Mouse (Mus musculus): ENCODE results near the gene Myo10. TPM values are rescaled to one million over a fixed set of nuclear protein-coding genes. Genes with fewer than 3 reads are reported as not detected.
A peak's percentile ranks its signal among the peaks of the same experiment; 100 is the strongest.

Gene Myo10
- polyA plus RNA-seq, 1 experiment from 2014 or later: 20.0 TPM

- 67% methylated on average over 23 of the region's 23 CpGs for WGBS
- H3K9ac ChIP-seq (replicated peaks; ENCODE audit: low read depth, low read length): no peak overlapping the region
- no peak overlapping the region for H3K27ac ChIP-seq (ENCODE audit: low read depth, low read length)
- ATAC-seq (ENCODE audit: low read depth): no peak
- H3K4me2 ChIP-seq (ENCODE audit: low read depth, low read length): no peak overlapping the region
- H3K4me3 ChIP-seq (ENCODE audit: low read depth, low read length): no peak overlapping the region
- H3K4me1 ChIP-seq (ENCODE audit: control insufficient read depth, insufficient read depth, low read length): peaks cover 10% of the 10 kb centered on the region
- H3K27me3 ChIP-seq (ENCODE audit: control insufficient read depth, insufficient read depth, low read length): no peaks in the 10 kb centered on the region
- no peaks in the 10 kb centered on the region for H3K36me3 ChIP-seq (ENCODE audit: control insufficient read depth, insufficient read depth, low read length)
- no peaks in the 10 kb centered on the region for H3K9me3 ChIP-seq (ENCODE audit: control insufficient read depth, low read length)
These were observed 157.3 kb downstream of the Myo10 start for GRCm38 (mm10) chr15:25779522-25780191.

GRCm38 (mm10) chr15:25781053-25781452, 158.7 kb downstream of the Myo10 start:
- Histone ChIP-seq H3K27me3 (ENCODE audit: control insufficient read depth, insufficient read depth, low read length) (no peaks in the 10 kb centered on the region), H3K4me1 (ENCODE audit: control insufficient read depth, insufficient read depth, low read length) (peaks cover 4% of the 10 kb centered on the region), H3K4me2 (ENCODE audit: low read depth, low read length) (no peak overlapping the region), H3K27ac (ENCODE audit: low read depth, low read length) (no peak overlapping the region), H3K9ac (replicated peaks; ENCODE audit: low read depth, low read length) (no peak overlapping the region), H3K9me3 (ENCODE audit: control insufficient read depth, low read length) (no peaks in the 10 kb centered on the region), H3K4me3 (ENCODE audit: low read depth, low read length) (no peak overlapping the region), H3K36me3 (ENCODE audit: control insufficient read depth, insufficient read depth, low read length) (no peaks in the 10 kb centered on the region)
- 88% methylated on average over 33 of the region's 33 CpGs for WGBS
- no peak for ATAC-seq (ENCODE audit: low read depth)

GRCm38 (mm10) chr15:25785456-25786390, 163.4 kb downstream of the Myo10 start:
- Histone ChIP-seq H3K4me2 (ENCODE audit: low read depth, low read length) (no peak overlapping the region), H3K4me3 (ENCODE audit: low read depth, low read length) (no peak overlapping the region), H3K36me3 (ENCODE audit: control insufficient read depth, insufficient read depth, low read length) (no peaks in the 10 kb centered on the region), H3K9ac (replicated peaks; ENCODE audit: low read depth, low read length) (no peak overlapping the region), H3K4me1 (ENCODE audit: control insufficient read depth, insufficient read depth, low read length) (0 out of 2 replicates have a peak, but pooled peaks cover 3% of the 10 kb centered on the region), H3K9me3 (ENCODE audit: control insufficient read depth, low read length) (no peaks in the 10 kb centered on the region), H3K27me3 (ENCODE audit: control insufficient read depth, insufficient read depth, low read length) (no peaks in the 10 kb centered on the region), H3K27ac (ENCODE audit: low read depth, low read length) (no peak overlapping the region)
- ATAC-seq (ENCODE audit: low read depth): no peak
- WGBS: 90% methylated on average over 35 of the region's 35 CpGs

GRCm38 (mm10) chr15:25787406-25787805, 165.1 kb downstream of the Myo10 start:
- H3K9ac ChIP-seq (replicated peaks; ENCODE audit: low read depth, low read length): no peak overlapping the region
- 56% methylated on average over 9 of the region's 9 CpGs for WGBS

GRCm38 (mm10) chr15:25787965-25788364, 165.6 kb downstream of the Myo10 start:
- H3K4me2 ChIP-seq (ENCODE audit: low read depth, low read length): no peak overlapping the region
- ATAC-seq (ENCODE audit: low read depth): no peak
- H3K36me3 ChIP-seq (ENCODE audit: control insufficient read depth, insufficient read depth, low read length): no peaks in the 10 kb centered on the region
- no peak overlapping the region for H3K9ac ChIP-seq (replicated peaks; ENCODE audit: low read depth, low read length)
- 93% methylated on average over 8 of the region's 8 CpGs for WGBS
- H3K27me3 ChIP-seq (ENCODE audit: control insufficient read depth, insufficient read depth, low read length): no peaks in the 10 kb centered on the region
- H3K9me3 ChIP-seq (ENCODE audit: control insufficient read depth, low read length): no peaks in the 10 kb centered on the region
- H3K4me3 ChIP-seq (ENCODE audit: low read depth, low read length): no peak overlapping the region
- H3K27ac ChIP-seq (ENCODE audit: low read depth, low read length): no peak overlapping the region
- 0 out of 2 replicates have a peak, but pooled peaks cover 3% of the 10 kb centered on the region for H3K4me1 ChIP-seq (ENCODE audit: control insufficient read depth, insufficient read depth, low read length)

More at GRCm38 (mm10) chr15:25787406-25787805, 165.1 kb downstream of the Myo10 start:
- Histone ChIP-seq H3K36me3 (ENCODE audit: control insufficient read depth, insufficient read depth, low read length) (no peaks in the 10 kb centered on the region), H3K4me1 (ENCODE audit: control insufficient read depth, insufficient read depth, low read length) (0 out of 2 replicates have a peak, but pooled peaks cover 3% of the 10 kb centered on the region), H3K27ac (ENCODE audit: low read depth, low read length) (0 out of 2 replicates have a peak overlapping the region, but pooled peaks have one; percentile 18), H3K4me2 (ENCODE audit: low read depth, low read length) (no peak overlapping the region), H3K4me3 (ENCODE audit: low read depth, low read length) (no peak overlapping the region), H3K9me3 (ENCODE audit: control insufficient read depth, low read length) (no peaks in the 10 kb centered on the region), H3K27me3 (ENCODE audit: control insufficient read depth, insufficient read depth, low read length) (no peaks in the 10 kb centered on the region)
- no peak for ATAC-seq (ENCODE audit: low read depth)

GRCm38 (mm10) chr15:25788565-25788964, 166.2 kb downstream of the Myo10 start:
- H3K4me1 ChIP-seq (ENCODE audit: control insufficient read depth, insufficient read depth, low read length): 0 out of 2 replicates have a peak, but pooled peaks cover 3% of the 10 kb centered on the region

GRCm38 (mm10) chr15:25789241-25789640, 166.9 kb downstream of the Myo10 start:
- peaks cover 9% of the 10 kb centered on the region; the same call in 1 of the 2 replicates for H3K4me1 ChIP-seq (ENCODE audit: control insufficient read depth, insufficient read depth, low read length)
- no peak overlapping the region for H3K27ac ChIP-seq (ENCODE audit: low read depth, low read length)
- H3K4me3 ChIP-seq (ENCODE audit: low read depth, low read length): no peak overlapping the region
- no peaks in the 10 kb centered on the region for H3K9me3 ChIP-seq (ENCODE audit: control insufficient read depth, low read length)
- H3K4me2 ChIP-seq (ENCODE audit: low read depth, low read length): no peak overlapping the region
- no peaks in the 10 kb centered on the region for H3K27me3 ChIP-seq (ENCODE audit: control insufficient read depth, insufficient read depth, low read length)
- 85% methylated on average over 10 of the region's 10 CpGs for WGBS
- no peak for ATAC-seq (ENCODE audit: low read depth)
- no peaks in the 10 kb centered on the region for H3K36me3 ChIP-seq (ENCODE audit: control insufficient read depth, insufficient read depth, low read length)
- H3K9ac ChIP-seq (replicated peaks; ENCODE audit: low read depth, low read length): no peak overlapping the region

More at GRCm38 (mm10) chr15:25788565-25788964, 166.2 kb downstream of the Myo10 start:
- H3K36me3 ChIP-seq (ENCODE audit: control insufficient read depth, insufficient read depth, low read length): no peaks in the 10 kb centered on the region
- no peak overlapping the region for H3K9ac ChIP-seq (replicated peaks; ENCODE audit: low read depth, low read length)
- no peak overlapping the region for H3K27ac ChIP-seq (ENCODE audit: low read depth, low read length)
- WGBS: 90% methylated on average over 7 of the region's 7 CpGs
- no peak overlapping the region for H3K4me3 ChIP-seq (ENCODE audit: low read depth, low read length)
- no peaks in the 10 kb centered on the region for H3K27me3 ChIP-seq (ENCODE audit: control insufficient read depth, insufficient read depth, low read length)
- H3K9me3 ChIP-seq (ENCODE audit: control insufficient read depth, low read length): no peaks in the 10 kb centered on the region
- H3K4me2 ChIP-seq (ENCODE audit: low read depth, low read length): no peak overlapping the region
- no peak for ATAC-seq (ENCODE audit: low read depth)

- no peaks in the 10 kb centered on the region for H3K9me3 ChIP-seq (ENCODE audit: control insufficient read depth, low read length)
- H3K9ac ChIP-seq (replicated peaks; ENCODE audit: low read depth, low read length): no peak overlapping the region
- 73% methylated on average over 8 of the region's 8 CpGs for WGBS
- no peak overlapping the region for H3K4me3 ChIP-seq (ENCODE audit: low read depth, low read length)
- H3K4me2 ChIP-seq (ENCODE audit: low read depth, low read length): no peak overlapping the region
- ATAC-seq (ENCODE audit: low read depth): 0 out of 2 replicates have a peak, but pooled peaks have one; percentile 26
- no peaks in the 10 kb centered on the region for H3K27me3 ChIP-seq (ENCODE audit: control insufficient read depth, insufficient read depth, low read length)
- no peaks in the 10 kb centered on the region for H3K36me3 ChIP-seq (ENCODE audit: control insufficient read depth, insufficient read depth, low read length)
- peaks cover 9% of the 10 kb centered on the region; the same call in 1 of the 2 replicates for H3K4me1 ChIP-seq (ENCODE audit: control insufficient read depth, insufficient read depth, low read length)
- H3K27ac ChIP-seq (ENCODE audit: low read depth, low read length): no peak overlapping the region
These were observed 169.5 kb downstream of the Myo10 start for GRCm38 (mm10) chr15:25791660-25792353.
